Mouse (Mus musculus) R1 (cell line): ENCODE results near the gene Prok2.
A peak's percentile ranks its signal among the peaks of the same experiment; 100 is the strongest.

Experiments used
- DNase-seq: peaks from one replicate; pipeline ENCODE4 v3.0.0-alpha.2; 2018; ENCODE audit warnings: low read depth, low spot score

Gene Prok2

GRCm38 (mm10) chr6:99692916-99693841 lies 33.0 kb downstream of the Prok2 start:
- peak; percentile 43 for DNase-seq

GRCm38 (mm10) chr6:99692206-99692915 lies 33.8 kb downstream of the Prok2 start, which contains the start of gene Gpr27:
Gene Gpr27, plus strand, starts transcription at chr6:99692679.
- peak; percentile 56 for DNase-seq

GRCm38 (mm10) chr6:99691666-99692205 lies 34.5 kb downstream of the Prok2 start:
- peak; percentile 42 for DNase-seq

GRCm38 (mm10) chr6:99688513-99688912 lies 37.7 kb downstream of the Prok2 start:
- no peak for DNase-seq

- DNase-seq: peak; percentile 76
Measured at GRCm38 (mm10) chr6:99684899-99685298, 41.3 kb downstream of the Prok2 start.

GRCm38 (mm10) chr6:99683974-99684373 lies 42.2 kb downstream of the Prok2 start:
- DNase-seq: no peak

- no peak for DNase-seq
Measured at GRCm38 (mm10) chr6:99678108-99678507, 48.1 kb downstream of the Prok2 start.

- no peak for DNase-seq
Measured at GRCm38 (mm10) chr6:99677325-99677724, 48.9 kb downstream of the Prok2 start.

GRCm38 (mm10) chr6:99674482-99674881 lies 51.7 kb downstream of the Prok2 start:
- no peak for DNase-seq

- no peak for DNase-seq
Measured at GRCm38 (mm10) chr6:99671768-99672167, 54.4 kb downstream of the Prok2 start.

- DNase-seq: peak; percentile 72
Measured at GRCm38 (mm10) chr6:99670481-99671119, 55.6 kb downstream of the Prok2 start.

GRCm38 (mm10) chr6:99669481-99670325 lies 56.5 kb downstream of the Prok2 start:
- peak; percentile 61 for DNase-seq

- no peak for DNase-seq
Measured at GRCm38 (mm10) chr6:99667290-99667689, 58.9 kb downstream of the Prok2 start.

GRCm38 (mm10) chr6:99666318-99667171 lies 59.6 kb downstream of the Prok2 start, which contains the start of the genes Eif4e3 and Gm20696:
Gene Eif4e3, minus strand, starts transcription at chr6:99666771.
Gene Gm20696, minus strand, starts transcription at chr6:99666797.
- DNase-seq: no peak

GRCm38 (mm10) chr6:99665457-99666317 lies 60.5 kb downstream of the Prok2 start:
- peak; percentile 7 for DNase-seq

- DNase-seq: no peak
Measured at GRCm38 (mm10) chr6:99663232-99663631, 63.0 kb downstream of the Prok2 start.
